Mouse (Mus musculus): ENCODE data around the gene Lexm.

- TF ChIP-seq POLR2A (IDR thresholded peaks at IDR 0.05; ENCODE audit: control insufficient read depth, extremely low read depth, insufficient read depth, low read length, poor library complexity): no peak
- no peak for TF ChIP-seq CTCF (IDR thresholded peaks at IDR 0.05; ENCODE audit: borderline replicate concordance, control insufficient read depth, extremely low read depth, insufficient read depth, low read length, poor library complexity)
Measured at GRCm38 (mm10) chr4:106663956-106664470, 47.0 kb upstream of the Lexm start.
